Mouse (Mus musculus) c-Kit-positive CD71-positive TER-119-negative erythroid progenitor cells, embryonic 14.5 days (primary cell): ENCODE results near the gene Ybx3.

Experiments
- DNase-seq: peaks from one replicate; pipeline ENCODE4 v3.0.0-alpha.2; 2013; ENCODE audit warnings: low read depth

The Ybx3 gene

GRCm38 (mm10) chr6:131383713-131384330, 4.5 kb downstream of the Ybx3 start:
- DNase-seq = no peak

GRCm38 (mm10) chr6:131382984-131383337, 5.3 kb downstream of the Ybx3 start:
- no peak for DNase-seq

- DNase-seq = no peak
Measured at GRCm38 (mm10) chr6:131382232-131382983, 5.9 kb downstream of the Ybx3 start.

- no peak for DNase-seq
Measured at GRCm38 (mm10) chr6:131378858-131379428, 9.3 kb downstream of the Ybx3 start.

- no peak for DNase-seq
Measured at GRCm38 (mm10) chr6:131377378-131377777, 10.9 kb downstream of the Ybx3 start.

- DNase-seq = no peak
Measured at GRCm38 (mm10) chr6:131374594-131375340, 13.5 kb downstream of the Ybx3 start.

- no peak for DNase-seq
Measured at GRCm38 (mm10) chr6:131373160-131373559, 15.1 kb downstream of the Ybx3 start.

GRCm38 (mm10) chr6:131370767-131371166, 17.5 kb downstream of the Ybx3 start:
- no peak for DNase-seq

- no peak for DNase-seq
Measured at GRCm38 (mm10) chr6:131369866-131370616, 18.2 kb downstream of the Ybx3 start.

- no peak for DNase-seq
Measured at GRCm38 (mm10) chr6:131367101-131367500, 21.2 kb downstream of the Ybx3 start.

- DNase-seq = peak; percentile 61
Measured at GRCm38 (mm10) chr6:131364353-131364752, 23.9 kb downstream of the Ybx3 start.

- DNase-seq = no peak
Measured at GRCm38 (mm10) chr6:131362987-131363765, 25.1 kb downstream of the Ybx3 start.

GRCm38 (mm10) chr6:131360693-131361092, 27.6 kb downstream of the Ybx3 start:
- DNase-seq = peak; percentile 68

GRCm38 (mm10) chr6:131359543-131359942, 28.7 kb downstream of the Ybx3 start:
- peak; percentile 38 for DNase-seq

- DNase-seq = no peak
Measured at GRCm38 (mm10) chr6:131354913-131355312, 33.4 kb downstream of the Ybx3 start.

- no peak for DNase-seq
Measured at GRCm38 (mm10) chr6:131353352-131353919, 34.8 kb downstream of the Ybx3 start, which contains the start of gene Styk1. Styk1 (minus strand) TSS chr6:131353597.

GRCm38 (mm10) chr6:131347026-131347425, 41.2 kb downstream of the Ybx3 start:
- DNase-seq = no peak

GRCm38 (mm10) chr6:131344346-131344745, 43.9 kb downstream of the Ybx3 start:
- DNase-seq = no peak

- DNase-seq = no peak
Measured at GRCm38 (mm10) chr6:131340082-131340481, 48.2 kb downstream of the Ybx3 start.

- no peak for DNase-seq
Measured at GRCm38 (mm10) chr6:131339309-131339708, 49.0 kb downstream of the Ybx3 start.

- no peak for DNase-seq
Measured at GRCm38 (mm10) chr6:131338787-131339186, 49.5 kb downstream of the Ybx3 start.
